Mouse (Mus musculus) cortical plate, adult 2 months (tissue): Measurements from ENCODE around the gene Prcc.

Experiments used
- CTCF ChIP-seq: fragments of 200-500 bp; IDR thresholded peaks from 2 replicates; pipeline ENCODE4 v1.5.1; 2011; ENCODE audit warnings: mild to moderate bottlenecking, control low read depth, low read length; ENCODE audit not compliant: insufficient read depth; ENCODE audit errors: extremely low read depth
- POLR2A ChIP-seq: fragments of 200-500 bp; IDR thresholded peaks from 2 replicates; pipeline ENCODE4 v1.6.1; 2011; ENCODE audit warnings: mild to moderate bottlenecking, low read length, control low read depth; ENCODE audit not compliant: insufficient read depth; ENCODE audit errors: extremely low read depth

GRCm38 (mm10) chr3:87885281-87886003, at the start of gene Prcc:
- no peak for TF ChIP-seq CTCF
- peak; percentile 80 for TF ChIP-seq POLR2A
